Mouse (Mus musculus) CH12.LX (cell line): ENCODE measurements around the gene Mrps23. TPM values are rescaled to one million over a fixed set of nuclear protein-coding genes. Genes with fewer than 3 reads are reported as not detected.

ENCODE experiments used
- DNase-seq: peaks from one replicate; pipeline ENCODE4 v3.0.0-alpha.2; 2013; ENCODE audit errors: extremely low read depth
- H3K27ac ChIP-seq: 2 replicates; pipeline ENCODE4 v1.5.1; 2012; ENCODE audit warnings: low read depth, mild to moderate bottlenecking, control low read depth, moderate library complexity; ENCODE audit not compliant: insufficient read depth
- H3K27me3 ChIP-seq: replicated peaks from 2 replicates; pipeline ENCODE3; 2012; ENCODE audit warnings: inconsistent platforms
- H3K36me3 ChIP-seq, 2 experiments: replicated peaks in 1 of 2; 2 replicates each; pipeline versions ENCODE3 to v1.6.1; 2012; ENCODE audit warnings: inconsistent platforms in 1 of 2, low read length in 1 of 2, mild to moderate bottlenecking in 1 of 2, mixed read lengths in 1 of 2, moderate library complexity in 1 of 2; ENCODE audit not compliant: control insufficient read depth in 1 of 2, insufficient read depth in 1 of 2
- H3K4me1 ChIP-seq, 2 experiments: 2 replicates each; pipeline ENCODE4 v1.6.1; 2012; ENCODE audit warnings: inconsistent platforms in 1 of 2, moderate library complexity in 1 of 2; ENCODE audit not compliant: insufficient read depth in 2 of 2, control insufficient read depth in 1 of 2
- H3K4me2 ChIP-seq: 2 replicates; pipeline ENCODE4 v1.6.1; 2012; ENCODE audit warnings: low read depth, mild to moderate bottlenecking, control low read depth; ENCODE audit not compliant: poor library complexity, insufficient read depth, severe bottlenecking
- H3K4me3 ChIP-seq, 3 experiments: fragments of 150-350 bp in 1 of 3; sonication (generic) in 1 of 3; replicated peaks in 1 of 3; 2 replicates each; pipeline versions ENCODE3 to v1.5.1; 2011 to 2012; ENCODE audit warnings: low read depth in 2 of 3, low read length in 2 of 3, mild to moderate bottlenecking in 2 of 3, moderate library complexity in 2 of 3, control low read depth in 1 of 3, improper control_type of control experiment in 1 of 3, inconsistent platforms in 1 of 3, mixed read lengths in 1 of 3; ENCODE audit not compliant: poor library complexity in 1 of 3
- H3K79me2 ChIP-seq: replicated peaks from 2 replicates; pipeline ENCODE4 v1.6.1; 2012; ENCODE audit warnings: mild to moderate bottlenecking, moderate library complexity; ENCODE audit not compliant: control insufficient read depth, poor library complexity, insufficient read depth, severe bottlenecking; ENCODE audit errors: extremely low read depth
- H3K9ac ChIP-seq: 2 replicates; pipeline ENCODE4 v1.6.1; 2012; ENCODE audit warnings: low read depth, mild to moderate bottlenecking, control low read depth, moderate library complexity; ENCODE audit not compliant: insufficient read depth
- H3K9me3 ChIP-seq: replicated peaks from 2 replicates; pipeline ENCODE3; 2012; ENCODE audit warnings: low read length, inconsistent platforms, mixed read lengths
- BHLHE40 ChIP-seq: IDR thresholded peaks from 2 replicates; pipeline ENCODE4 v1.6.1; 2011; ENCODE audit warnings: mild to moderate bottlenecking, low read depth, low read length, improper control_type of control experiment
- CTCF ChIP-seq, 2 experiments: IDR thresholded peaks in 1 of 2; conservative IDR thresholded peaks in 1 of 2; 2 replicates each; pipeline ENCODE4 v1.5.1; 2011 to 2012; ENCODE audit warnings: low read depth in 2 of 2, low read length in 2 of 2, improper control_type of control experiment in 1 of 2, inconsistent platforms in 1 of 2, mild to moderate bottlenecking in 1 of 2, moderate library complexity in 1 of 2
- HCFC1 ChIP-seq: IDR thresholded peaks from 2 replicates; pipeline ENCODE4 v1.6.1; 2012; ENCODE audit warnings: low read depth, mild to moderate bottlenecking, inconsistent platforms, low read length, improper control_type of control experiment
- IRF4 ChIP-seq: IDR thresholded peaks from 2 replicates; pipeline ENCODE4 v1.6.1; 2014; ENCODE audit warnings: low read depth, mild to moderate bottlenecking, inconsistent platforms, low read length, improper control_type of control experiment
- KAT2A ChIP-seq: IDR thresholded peaks from 2 replicates; pipeline ENCODE4 v1.6.1; 2012; ENCODE audit warnings: low read length, improper control_type of control experiment, inconsistent platforms; ENCODE audit not compliant: insufficient replicate concordance
- MAX ChIP-seq: IDR thresholded peaks from 2 replicates; pipeline ENCODE4 v1.6.1; 2011; ENCODE audit warnings: low read length, improper control_type of control experiment
- MEF2A ChIP-seq: IDR thresholded peaks from 2 replicates; pipeline ENCODE4 v1.6.1; 2014; ENCODE audit warnings: low read depth, mild to moderate bottlenecking, inconsistent platforms, low read length, improper control_type of control experiment, borderline replicate concordance
- MYC ChIP-seq: IDR thresholded peaks from 2 replicates; pipeline ENCODE4 v1.6.1; 2011; ENCODE audit warnings: low read depth, mild to moderate bottlenecking, improper control_type of control experiment, low read length
- PAX5 ChIP-seq: IDR thresholded peaks from 2 replicates; pipeline ENCODE4 v1.6.1; 2012; ENCODE audit warnings: low read length, inconsistent platforms, mixed read lengths
- POLR2A ChIP-seq: IDR thresholded peaks from 2 replicates; pipeline ENCODE4 v1.6.1; 2011; ENCODE audit warnings: low read depth, mild to moderate bottlenecking, improper control_type of control experiment, low read length
- RAD21 ChIP-seq: IDR thresholded peaks from 2 replicates; pipeline ENCODE4 v1.6.1; 2011; ENCODE audit warnings: low read depth, mild to moderate bottlenecking, low read length, improper control_type of control experiment, moderate library complexity
- SMC3 ChIP-seq: IDR thresholded peaks from 2 replicates; pipeline ENCODE4 v1.6.1; 2011; ENCODE audit warnings: low read depth, low read length, improper control_type of control experiment
- TCF12 ChIP-seq: IDR thresholded peaks from 2 replicates; pipeline ENCODE4 v1.6.1; 2014; ENCODE audit warnings: low read depth, mild to moderate bottlenecking, inconsistent platforms, low read length, improper control_type of control experiment
- USF2 ChIP-seq: conservative IDR thresholded peaks from 2 replicates; pipeline ENCODE4 v1.6.1; 2011; ENCODE audit warnings: low read depth, low read length, improper control_type of control experiment
- ZC3H11A ChIP-seq: IDR thresholded peaks from 2 replicates; pipeline ENCODE4 v1.6.1; 2012; ENCODE audit warnings: low read depth, mild to moderate bottlenecking, inconsistent platforms, low read length, improper control_type of control experiment
- ZNF384 ChIP-seq: IDR thresholded peaks from 2 replicates; pipeline ENCODE4 v1.6.1; 2012; ENCODE audit warnings: low read depth, low read length, improper control_type of control experiment, inconsistent platforms
- dilution Hi-C: fragments of 300-500 bp; cut with MboI; formaldehyde crosslinking; loops from 2 replicates; pipeline ENCODE4 v1.14.3; 2020; ENCODE audit warnings: low sequenced_read_pairs; ENCODE audit not compliant: extremely low pct_unique_long_range_greater_than_20kb, extremely low pct_ligation_motif_present
- in situ Hi-C: fragments of 300-500 bp; cut with MboI; formaldehyde crosslinking; loops from 3 replicates; pipeline ENCODE4 v1.14.3; 2019; ENCODE audit warnings: low sequenced_read_pairs, low pct_ligation_motif_present, low pct_unique_long_range_greater_than_20kb, mixed read lengths
- polyA plus RNA-seq: library from polyadenylated mRNA; unstranded; fragments of >175 nt; gene quantifications from 2 replicates; pipeline ENCODE4 v1.2.1, GENCODE M21; 2012; ENCODE audit warnings: low read depth; ENCODE audit not compliant: insufficient read length
- total RNA-seq, 2 experiments: library from RNA; depleted of rRNA; stranded (reverse); fragments of 300-350 nt in 1 of 2; fragments of >200 nt in 1 of 2; gene quantifications; 2 replicates each; pipeline ENCODE4 v1.2.3; 2012 to 2014

Mrps23 gene
- total and polyA plus RNA-seq, 3 experiments, result 185 to 233 (median 227) TPM

GRCm38 (mm10) chr11:88214881-88215831, 11.0 kb downstream of the Mrps23 start:
- no peak for TF ChIP-seq MYC
- TF ChIP-seq POLR2A, result no peak
- TF ChIP-seq BHLHE40, result no peak
- DNase-seq, result no peak
- Histone ChIP-seq H3K36me3 (peaks cover 18 to 25% of the 10 kb centered on the region in 2 experiments), H3K79me2 (no peaks in the 10 kb centered on the region), H3K27ac (no peak overlapping the region), H3K9me3 (no peaks in the 10 kb centered on the region), H3K4me2 (no peak overlapping the region), H3K27me3 (no peaks in the 10 kb centered on the region), H3K4me1 (peaks cover 8 to 9% of the 10 kb centered on the region in 2 experiments; a peak in 2 of 4 replicates), H3K4me3 (no peak overlapping the region), H3K9ac (no peak overlapping the region)
- dilution Hi-C loops, result no loop called here
- in situ Hi-C loops, result no loop called here

DNA sequence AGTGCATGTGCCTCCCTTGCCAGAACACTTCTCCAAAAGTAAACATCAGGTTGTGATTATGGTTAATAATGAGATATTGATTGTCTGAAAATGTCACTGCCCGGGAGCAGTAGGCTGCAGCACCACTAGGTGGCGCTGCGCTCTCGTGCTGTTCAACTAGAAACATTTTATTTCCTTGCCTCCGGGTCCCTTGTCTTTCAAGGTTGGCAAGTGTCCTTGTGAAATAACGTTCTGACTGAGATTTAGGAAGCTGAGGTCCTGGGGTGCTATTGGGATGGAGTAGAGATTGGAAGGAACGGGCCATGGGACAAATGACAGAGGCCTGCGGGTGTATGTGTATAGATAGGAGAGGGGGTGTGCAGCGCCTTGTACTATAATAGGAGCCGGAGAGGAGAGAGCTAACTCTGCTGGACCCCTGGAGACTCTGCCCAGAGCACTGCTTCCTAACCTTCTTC, 12.1 kb downstream of the Mrps23 start:
- Histone ChIP-seq H3K9ac (no peak overlapping the region), H3K4me3 (no peak overlapping the region), H3K4me2 (peak overlapping the region; percentile 42; the same call in 1 of the 2 replicates), H3K27me3 (no peaks in the 10 kb centered on the region), H3K79me2 (no peaks in the 10 kb centered on the region), H3K9me3 (no peaks in the 10 kb centered on the region), H3K4me1 (peaks cover 8 to 12% of the 10 kb centered on the region in 2 experiments; a peak in 2 of 4 replicates), H3K27ac (no peak overlapping the region), H3K36me3 (peaks cover 7 to 14% of the 10 kb centered on the region in 2 experiments)
- dilution Hi-C loops (no loop called here), in situ Hi-C loops (no loop called here)
- TF ChIP-seq TCF12, result peak; percentile 26; the same call in 1 of the 2 replicates
- no peak for TF ChIP-seq HCFC1
- TF ChIP-seq USF2, result no peak
- TF ChIP-seq KAT2A, result no peak
- no peak for TF ChIP-seq PAX5
- no peak for TF ChIP-seq ZNF384
- no peak for TF ChIP-seq MEF2A
- peak; percentile 97 for TF ChIP-seq RAD21
- no peak for TF ChIP-seq IRF4
- peak; percentile 89 for TF ChIP-seq SMC3
- TF ChIP-seq ZC3H11A, result peak; percentile 52
- peak; percentile 98 to 100 for TF ChIP-seq CTCF (conservative IDR thresholded peaks at IDR 0.05 in 1 of 2, IDR thresholded peaks at IDR 0.05 in 1 of 2; ENCODE audit: low read depth in 2 of 2, low read length in 2 of 2)
- no peak for TF ChIP-seq MAX
- DNase-seq, result peak; percentile 69
